Mouse (Mus musculus) midbrain, embryonic 10.5 days (tissue): ENCODE measurements around the gene Med22. TPM values are rescaled to one million over a fixed set of nuclear protein-coding genes. Genes with fewer than 3 reads are reported as not detected.

Experiments used
- DNase-seq: peaks from one replicate; pipeline ENCODE4 v3.0.0-alpha.2; 2017; ENCODE audit warnings: low spot score
- H3K27ac ChIP-seq: fragments of 300-500 bp; sonication (generic); replicated peaks from 2 replicates; pipeline ENCODE4 v1.5.1; 2016; ENCODE audit warnings: mild to moderate bottlenecking
- H3K27me3 ChIP-seq: fragments of 300-500 bp; sonication (generic); 2 replicates; pipeline ENCODE4 v1.6.1; 2016; ENCODE audit warnings: low read depth, mild to moderate bottlenecking; ENCODE audit not compliant: poor library complexity, severe bottlenecking
- H3K36me3 ChIP-seq: fragments of 300-500 bp; sonication (generic); 2 replicates; pipeline ENCODE4 v1.6.1; 2016; ENCODE audit warnings: mild to moderate bottlenecking, moderate library complexity
- H3K4me1 ChIP-seq: fragments of 300-500 bp; sonication (generic); 2 replicates; pipeline ENCODE4 v1.6.1; 2016
- H3K4me3 ChIP-seq: fragments of 300-500 bp; sonication (generic); 2 replicates; pipeline ENCODE4 v1.5.1; 2016; ENCODE audit warnings: mild to moderate bottlenecking, moderate library complexity
- H3K9me3 ChIP-seq: fragments of 300-500 bp; sonication (generic); replicated peaks from 2 replicates; pipeline ENCODE4 v1.6.1; 2016; ENCODE audit warnings: mild to moderate bottlenecking
- WGBS: fragments of 180-500 bp; shearing (Covaris S2); methylation state at CpG from one replicate; pipeline ENCODE4 v1.1.7; 2016; 5-methylcytosine and 5-hydroxymethylcytosine counted together
- polyA plus RNA-seq: library from polyadenylated mRNA; unstranded; fragments of >200 nt; fragmentation: Nextera tagmentation; extraction: Ambion mirVana; gene quantifications from 2 replicates; pipeline ENCODE4 v1.2.1, GENCODE M21; 2016

Med22 gene
- polyA plus RNA-seq, 1 experiment from 2014 or later: 122 TPM

DNA sequence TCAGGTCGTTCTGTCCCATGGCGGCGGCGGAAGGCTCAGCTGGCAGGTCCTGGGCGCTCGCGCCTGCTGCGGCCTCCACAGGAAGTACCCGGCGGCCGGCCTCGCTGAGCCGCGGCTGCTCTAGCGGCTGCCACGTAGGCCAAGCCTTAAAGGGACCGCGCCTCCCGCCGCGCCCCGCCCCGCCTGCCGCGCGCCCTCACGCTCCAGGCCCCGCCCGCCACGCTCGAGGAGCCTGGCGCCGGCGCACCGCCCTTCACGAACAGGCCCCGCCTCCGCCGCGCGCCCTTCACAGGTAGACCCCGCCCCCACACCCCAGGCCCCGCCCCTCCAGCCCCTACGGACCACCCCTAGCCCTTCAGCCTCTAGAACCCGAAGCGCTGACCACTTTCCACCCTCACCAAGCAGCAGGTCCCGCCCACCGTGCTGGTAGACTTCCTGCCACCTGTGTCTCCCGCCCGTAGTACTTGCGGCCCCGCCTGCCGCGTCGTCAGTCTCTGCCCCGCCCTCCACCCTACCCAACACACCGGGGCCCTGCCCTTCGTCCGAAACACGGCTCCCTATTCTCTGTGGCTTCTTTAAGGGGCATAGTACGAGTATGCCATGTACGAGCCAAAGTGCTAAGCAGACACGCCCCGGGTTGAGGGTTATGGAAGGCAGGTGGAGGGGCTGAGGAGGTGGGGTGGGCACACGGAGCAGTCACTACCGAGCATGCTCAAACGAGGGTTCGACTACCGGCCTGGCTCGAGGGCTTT lies 23.0 kb upstream of the Med22 start, which contains the start of the genes Surf4 and Stkld1:
Gene Surf4, minus strand, starts transcription at position 625 of the 752 bp plus-strand sequence.
Gene Stkld1, plus strand, starts transcription at position 744 of the 752 bp plus-strand sequence.
- DNase-seq: peak; percentile 94

DNA sequence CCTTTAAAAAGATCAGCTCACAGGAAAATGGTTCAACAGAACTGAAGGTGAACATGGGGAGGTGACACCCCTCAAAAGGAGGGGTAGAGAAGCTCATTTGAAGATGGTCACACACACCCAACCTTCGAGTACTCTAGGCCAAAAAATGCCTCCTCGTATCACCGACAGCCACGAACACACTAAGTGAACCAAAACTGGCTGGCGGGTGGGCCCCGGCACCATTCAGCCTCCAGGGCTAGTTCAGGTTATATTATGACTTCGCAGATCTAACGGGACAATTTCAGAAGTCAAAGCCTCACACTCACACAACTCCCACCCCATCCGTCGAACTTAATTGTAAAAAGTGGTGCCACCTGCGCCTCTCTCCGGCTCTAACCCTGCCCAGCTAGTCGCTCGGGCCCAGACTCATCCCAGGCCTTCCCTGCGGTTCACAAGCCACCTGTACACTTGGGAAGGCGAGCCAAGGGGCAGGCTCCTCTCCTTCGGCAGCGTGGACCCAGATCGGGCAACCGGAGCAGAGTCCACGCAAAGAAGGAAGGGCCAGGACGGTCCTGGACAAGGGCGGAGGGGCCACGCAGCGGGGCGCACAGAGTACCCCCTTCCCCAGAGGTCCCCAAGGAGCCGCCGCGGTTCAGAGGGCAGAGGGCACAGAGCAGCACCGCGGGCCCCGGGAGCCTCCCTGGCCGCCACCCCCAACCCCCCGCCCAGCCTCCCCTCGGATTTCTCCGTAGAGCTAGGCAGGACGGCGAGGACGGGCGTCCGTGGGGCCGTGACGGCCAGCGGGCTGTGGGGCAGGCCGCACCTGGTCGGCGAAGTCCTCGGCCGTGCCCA lies 22.2 kb upstream of the Med22 start:
- DNase-seq: no peak
- Histone ChIP-seq H3K4me3 (peak overlapping the region; percentile 98), H3K36me3 (peaks cover 39% of the 10 kb centered on the region), H3K9me3 (no peaks in the 10 kb centered on the region), H3K4me1 (peaks cover 33% of the 10 kb centered on the region), H3K27me3 (no peaks in the 10 kb centered on the region), H3K27ac (peak overlapping the region; percentile 98)
- WGBS: 4% methylated on average over 49 of the region's 49 CpGs

More for the DNA sequence above, 23.0 kb upstream of the Med22 start, which contains the start of the genes Surf4 and Stkld1:
- H3K36me3 ChIP-seq: peaks cover 31% of the 10 kb centered on the region
- no peaks in the 10 kb centered on the region for H3K27me3 ChIP-seq
- H3K4me3 ChIP-seq: peak within 1 kb of the TSS; percentile 98
- 2% methylated on average over 48 of the region's 70 CpGs for WGBS
- peak within 1 kb of the TSS; percentile 98 for H3K27ac ChIP-seq
- H3K4me1 ChIP-seq: peaks cover 33% of the 10 kb centered on the region
- H3K9me3 ChIP-seq: no peaks in the 10 kb centered on the region

DNA sequence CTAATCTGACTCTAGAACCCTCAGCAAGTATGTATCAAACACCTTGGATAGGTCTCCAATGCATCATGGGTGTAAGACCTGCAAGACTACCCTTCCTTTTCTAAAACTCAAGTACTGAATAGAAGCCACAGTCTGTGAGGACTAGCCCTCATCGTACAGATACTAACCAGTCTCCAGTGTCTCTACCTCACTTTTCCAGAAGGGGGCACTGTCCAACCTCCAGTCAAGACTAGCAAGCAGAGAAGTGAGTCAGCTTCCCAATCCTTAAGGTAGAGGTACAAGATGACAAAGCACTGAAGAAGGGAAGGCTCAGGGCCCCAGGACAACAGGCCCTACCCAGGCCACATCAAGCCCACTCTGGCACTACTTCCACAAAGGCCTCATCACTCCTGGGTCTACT lies 19.9 kb upstream of the Med22 start:
- peaks cover 62% of the 10 kb centered on the region for H3K36me3 ChIP-seq
- WGBS: 68% methylated on average over 1 of the region's 1 CpGs
- no peak overlapping the region for H3K27ac ChIP-seq
- H3K4me1 ChIP-seq: peaks cover 33% of the 10 kb centered on the region
- no peak overlapping the region for H3K4me3 ChIP-seq
- H3K9me3 ChIP-seq: no peaks in the 10 kb centered on the region
- peak; percentile 48 for DNase-seq
- H3K27me3 ChIP-seq: no peaks in the 10 kb centered on the region

GRCm38 (mm10) chr2:26927745-26928476 lies 17.4 kb upstream of the Med22 start:
- H3K9me3 ChIP-seq: no peaks in the 10 kb centered on the region
- no peak overlapping the region for H3K27ac ChIP-seq
- H3K27me3 ChIP-seq: no peaks in the 10 kb centered on the region
- H3K4me3 ChIP-seq: no peak overlapping the region
- WGBS: 90% methylated on average over 6 of the region's 6 CpGs
- DNase-seq: no peak
- peaks cover 26% of the 10 kb centered on the region for H3K4me1 ChIP-seq
- H3K36me3 ChIP-seq: peaks cover 87% of the 10 kb centered on the region

DNA sequence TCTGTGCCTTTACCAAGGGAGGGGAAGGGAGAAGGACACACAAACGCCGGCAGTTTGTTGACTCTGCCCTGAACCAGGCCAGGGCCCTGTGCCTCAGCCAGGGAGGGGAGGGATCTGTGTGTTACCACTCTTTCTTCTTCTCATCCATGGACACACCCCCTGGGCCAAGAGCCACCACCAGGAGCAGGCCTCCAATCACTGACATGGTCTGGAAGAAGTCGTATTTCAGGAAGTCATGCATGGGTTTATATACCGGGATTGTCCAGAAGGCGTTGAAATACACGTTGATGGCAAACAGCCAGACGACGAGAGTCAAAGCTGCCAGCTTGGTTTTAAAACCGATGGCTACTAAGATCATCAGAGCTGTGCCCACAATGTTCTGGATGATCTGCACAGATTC lies 11.3 kb upstream of the Med22 start:
- Histone ChIP-seq H3K36me3 (peaks cover 97% of the 10 kb centered on the region), H3K27ac (no peak overlapping the region)
- 87% methylated on average over 9 of the region's 9 CpGs for WGBS

DNA sequence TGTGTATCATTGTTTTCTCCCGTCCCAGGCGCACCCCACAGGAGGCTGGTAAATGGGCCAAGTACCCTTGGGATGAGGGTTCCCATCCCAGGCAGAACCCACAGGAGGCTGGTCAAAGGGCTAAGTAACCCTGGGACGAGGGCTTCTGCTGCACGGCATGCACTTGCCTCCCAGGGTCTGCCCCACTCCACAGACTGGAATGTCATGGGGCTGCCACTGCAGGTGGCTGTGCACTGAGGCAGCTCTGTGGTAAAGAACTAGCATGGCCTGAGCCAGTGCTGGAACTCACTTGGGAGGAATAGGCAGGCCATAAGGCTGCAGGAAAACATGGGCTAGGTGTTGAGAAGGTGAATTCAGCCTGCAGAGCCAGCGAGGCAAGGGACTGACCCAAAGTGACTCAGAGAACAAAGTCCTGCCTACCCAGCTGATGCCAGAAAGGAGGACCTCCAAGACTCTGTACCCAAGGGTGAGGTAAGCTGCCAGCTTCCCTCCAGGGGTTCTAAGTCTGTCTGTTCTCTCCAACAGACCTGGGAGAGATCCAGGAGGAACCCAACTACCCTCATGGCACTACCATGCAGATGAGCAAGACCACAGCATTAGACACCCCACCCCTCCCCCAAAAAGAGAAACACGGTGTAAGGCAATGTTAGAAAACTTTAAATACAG lies 9.8 kb upstream of the Med22 start:
- no peak overlapping the region for H3K27ac ChIP-seq
- H3K27me3 ChIP-seq: no peaks in the 10 kb centered on the region
- peaks cover 24% of the 10 kb centered on the region for H3K4me1 ChIP-seq
- DNase-seq: no peak
- WGBS: 88% methylated on average over 6 of the region's 6 CpGs
- H3K9me3 ChIP-seq: no peaks in the 10 kb centered on the region
- H3K36me3 ChIP-seq: peaks cover 82% of the 10 kb centered on the region
- H3K4me3 ChIP-seq: no peak overlapping the region

More for the DNA sequence above, 11.3 kb upstream of the Med22 start:
- Histone ChIP-seq H3K9me3 (no peaks in the 10 kb centered on the region), H3K4me1 (peaks cover 14% of the 10 kb centered on the region), H3K4me3 (no peak overlapping the region), H3K27me3 (no peaks in the 10 kb centered on the region)
- DNase-seq: no peak

DNA sequence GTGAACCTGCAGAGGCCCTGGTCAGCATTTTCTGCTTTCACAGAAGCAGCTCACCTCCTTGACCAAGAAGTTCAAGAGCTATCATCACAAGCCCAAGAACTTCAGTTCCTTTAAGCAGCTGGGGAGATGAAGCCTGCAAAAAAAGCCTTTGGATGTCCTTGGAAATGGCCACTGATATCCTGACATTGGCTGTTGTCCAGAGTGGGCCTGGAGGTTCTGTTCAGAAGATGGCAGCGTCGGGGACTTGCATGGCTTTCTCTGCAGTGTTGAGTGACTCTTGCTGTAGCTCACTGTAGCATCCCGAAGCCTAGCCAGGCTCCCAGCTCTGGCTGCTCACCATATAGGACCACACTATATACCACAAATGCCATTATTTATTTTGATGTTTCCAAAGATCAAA lies 9.2 kb upstream of the Med22 start:
- Histone ChIP-seq H3K4me3 (no peak overlapping the region), H3K27me3 (no peaks in the 10 kb centered on the region), H3K36me3 (peaks cover 78% of the 10 kb centered on the region), H3K27ac (no peak overlapping the region), H3K9me3 (no peaks in the 10 kb centered on the region), H3K4me1 (peaks cover 31% of the 10 kb centered on the region)
- 90% methylated on average over 3 of the region's 3 CpGs for WGBS
- no peak for DNase-seq

DNA sequence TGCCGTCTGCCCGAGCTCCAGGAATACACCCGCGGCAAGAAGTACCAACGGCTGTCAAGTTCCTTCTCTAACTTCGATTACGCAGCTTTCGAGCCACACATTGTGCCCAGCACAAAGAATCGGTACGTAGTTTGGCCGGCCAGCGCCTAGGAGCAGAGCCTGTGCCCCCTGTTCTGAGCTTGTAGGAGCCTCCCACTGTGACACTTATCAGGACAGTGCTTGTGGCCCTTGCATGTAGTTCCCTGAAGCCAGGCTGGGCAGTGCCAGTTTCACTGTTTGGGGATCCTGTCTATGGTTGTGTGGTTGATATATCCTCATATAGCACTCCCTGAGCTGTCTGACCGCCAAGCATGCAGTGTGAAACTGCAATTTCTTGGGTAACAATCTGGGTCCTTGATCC lies 6.3 kb upstream of the Med22 start:
- Histone ChIP-seq H3K4me1 (peaks cover 46% of the 10 kb centered on the region), H3K4me3 (peak overlapping the region; percentile 84), H3K27me3 (no peaks in the 10 kb centered on the region), H3K36me3 (peaks cover 78% of the 10 kb centered on the region), H3K9me3 (no peaks in the 10 kb centered on the region), H3K27ac (peak overlapping the region; percentile 88)
- DNase-seq: no peak
- WGBS: 4% methylated on average over 13 of the region's 13 CpGs

DNA sequence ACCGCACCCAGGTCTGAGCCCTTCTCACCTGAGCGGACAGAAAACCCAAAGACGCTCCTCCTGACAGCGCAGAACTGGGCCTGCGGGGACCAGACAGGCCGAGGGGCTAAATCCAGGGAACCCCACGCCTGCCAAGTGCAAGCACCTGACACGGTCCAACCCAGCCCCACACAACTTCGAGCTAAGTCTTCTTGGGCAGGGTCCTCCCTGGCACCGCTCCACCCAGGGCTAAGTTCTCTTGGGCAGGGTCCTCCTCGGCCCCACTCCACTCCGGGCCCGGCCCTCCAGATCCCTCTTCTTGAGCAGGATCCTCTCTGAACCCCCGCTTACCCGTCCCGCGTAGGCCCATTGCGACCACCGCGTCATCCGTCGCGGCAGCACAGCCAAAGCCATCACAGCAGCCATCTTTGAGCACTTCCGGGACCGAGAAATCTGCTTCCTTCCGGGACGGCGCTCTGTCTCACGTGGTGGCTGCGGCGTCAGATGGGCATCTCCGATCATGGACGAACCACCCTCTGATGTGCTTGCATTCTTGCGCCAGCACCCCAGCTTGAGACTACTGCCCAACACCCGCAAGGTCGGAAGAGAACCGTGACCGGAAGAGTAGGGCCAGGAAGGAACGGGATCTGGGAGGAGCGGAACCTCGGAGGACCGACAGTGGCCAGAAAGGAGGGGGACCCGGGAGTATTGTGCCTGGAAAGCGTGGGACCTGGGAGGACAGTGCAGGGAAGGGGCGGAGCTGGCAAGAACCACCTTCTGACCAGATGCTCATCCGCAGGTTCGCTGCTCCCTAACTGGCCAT lies 5.7 kb upstream of the Med22 start, which contains the start of the genes Surf2 and Surf1:
Gene Surf2, plus strand, starts transcription at position 441 of the 802 bp plus-strand sequence.
Gene Surf1, minus strand, starts transcription at position 604 of the 802 bp plus-strand sequence.
- Histone ChIP-seq H3K4me3 (peak within 1 kb of the TSS; percentile 84), H3K36me3 (peaks cover 78% of the 10 kb centered on the region), H3K9me3 (no peaks in the 10 kb centered on the region), H3K27ac (peak within 1 kb of the TSS; percentile 88), H3K4me1 (peaks cover 50% of the 10 kb centered on the region), H3K27me3 (no peaks in the 10 kb centered on the region)
- peak; percentile 86 for DNase-seq
- WGBS: 2% methylated on average over 47 of the region's 47 CpGs

DNA sequence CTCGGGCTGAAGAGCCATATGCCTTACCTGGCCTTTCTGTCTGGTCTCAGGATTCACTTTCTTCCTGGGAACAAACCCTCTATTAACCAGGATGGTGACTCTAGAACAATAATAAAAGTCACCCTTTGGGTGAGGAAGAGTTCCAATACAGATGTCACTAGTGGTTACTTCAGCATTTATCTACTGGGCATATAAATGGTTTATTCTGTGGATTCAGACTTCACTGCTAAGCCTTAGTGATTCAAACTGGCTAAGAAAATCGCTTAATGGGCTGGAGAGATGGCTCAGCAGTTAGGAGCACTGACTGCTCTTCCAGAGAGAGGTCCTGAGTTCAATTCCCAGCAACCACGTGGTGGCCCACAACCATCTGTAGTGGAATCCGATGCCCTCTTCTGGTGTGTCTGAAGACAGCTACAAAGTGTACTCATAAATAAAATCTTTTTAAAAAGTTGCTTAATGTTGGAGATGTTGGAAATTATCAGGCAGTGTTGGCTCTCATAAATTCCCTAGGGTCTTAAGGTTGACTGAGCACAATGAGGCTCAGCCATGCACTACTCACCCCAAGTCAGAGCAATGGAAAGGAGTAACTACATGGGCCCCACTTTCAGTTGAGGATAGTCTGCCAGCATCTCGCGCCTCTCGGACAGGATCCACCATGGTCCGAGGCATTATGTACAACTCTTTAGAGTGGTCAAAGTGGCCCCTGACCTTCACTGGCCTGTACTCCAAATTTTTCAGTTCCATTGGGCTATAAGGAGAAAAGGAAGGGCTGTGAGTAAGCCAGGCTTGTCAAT lies 3.9 kb upstream of the Med22 start:
- no peak for DNase-seq
- Histone ChIP-seq H3K9me3 (no peaks in the 10 kb centered on the region), H3K27me3 (no peaks in the 10 kb centered on the region), H3K27ac (no peak overlapping the region), H3K4me1 (peaks cover 56% of the 10 kb centered on the region), H3K36me3 (peaks cover 61% of the 10 kb centered on the region), H3K4me3 (no peak overlapping the region)
- 69% methylated on average over 8 of the region's 8 CpGs for WGBS
